Mouse (Mus musculus): ENCODE results near the gene Dnhd1. TPM values are rescaled to one million over a fixed set of nuclear protein-coding genes. Genes with fewer than 3 reads are reported as not detected.

The Dnhd1 gene
- polyA plus RNA-seq, 1 experiment from 2014 or later: 2.0 TPM

- WGBS: 88% methylated on average over 4 of the region's 4 CpGs
- ATAC-seq (ENCODE audit: low FRiP score) (no peak), DNase-seq (ENCODE audit: low spot score) (no peak)
Observed at GRCm38 (mm10) chr7:105703816-105704215, 53.2 kb downstream of the Dnhd1 start.

GRCm38 (mm10) chr7:105708733-105709132 is 58.1 kb downstream of the Dnhd1 start:
- Histone ChIP-seq H3K27ac (no peak overlapping the region), H3K9ac (no peak overlapping the region), H3K4me1 (replicated peaks; ENCODE audit: control insufficient read depth, insufficient read depth, low read length) (no peaks in the 10 kb centered on the region), H3K4me3 (replicated peaks; ENCODE audit: low read length) (no peak overlapping the region), H3K27me3 (ENCODE audit: control insufficient read depth, insufficient read depth, low read length) (no peaks in the 10 kb centered on the region), H3K36me3 (replicated peaks; ENCODE audit: control insufficient read depth, insufficient read depth) (no peaks in the 10 kb centered on the region), H3K4me2 (replicated peaks) (no peak overlapping the region), H3K9me3 (ENCODE audit: control insufficient read depth, low read length) (no peaks in the 10 kb centered on the region)
- WGBS: 92% methylated on average over 5 of the region's 5 CpGs
- DNase-seq (ENCODE audit: low spot score) (no peak), ATAC-seq (ENCODE audit: low FRiP score) (no peak)

More at GRCm38 (mm10) chr7:105703816-105704215, 53.2 kb downstream of the Dnhd1 start:
- Histone ChIP-seq H3K27me3 (ENCODE audit: control insufficient read depth, insufficient read depth, low read length) (no peaks in the 10 kb centered on the region), H3K4me1 (replicated peaks; ENCODE audit: control insufficient read depth, insufficient read depth, low read length) (no peaks in the 10 kb centered on the region), H3K27ac (no peak overlapping the region), H3K9ac (no peak overlapping the region), H3K4me3 (replicated peaks; ENCODE audit: low read length) (no peak overlapping the region), H3K9me3 (ENCODE audit: control insufficient read depth, low read length) (no peaks in the 10 kb centered on the region), H3K36me3 (replicated peaks; ENCODE audit: control insufficient read depth, insufficient read depth) (no peaks in the 10 kb centered on the region), H3K4me2 (replicated peaks) (no peak overlapping the region)

GRCm38 (mm10) chr7:105715366-105715765 is 64.7 kb downstream of the Dnhd1 start:
- Histone ChIP-seq H3K9ac (no peak overlapping the region), H3K9me3 (ENCODE audit: control insufficient read depth, low read length) (no peaks in the 10 kb centered on the region), H3K4me1 (replicated peaks; ENCODE audit: control insufficient read depth, insufficient read depth, low read length) (no peaks in the 10 kb centered on the region), H3K4me3 (replicated peaks; ENCODE audit: low read length) (no peak overlapping the region), H3K36me3 (replicated peaks; ENCODE audit: control insufficient read depth, insufficient read depth) (no peaks in the 10 kb centered on the region), H3K27me3 (ENCODE audit: control insufficient read depth, insufficient read depth, low read length) (no peaks in the 10 kb centered on the region), H3K4me2 (replicated peaks) (no peak overlapping the region), H3K27ac (no peak overlapping the region)
- ATAC-seq (ENCODE audit: low FRiP score) (no peak), DNase-seq (ENCODE audit: low spot score) (no peak)
- WGBS: 64% methylated on average over 3 of the region's 3 CpGs

GRCm38 (mm10) chr7:105721916-105722315 is 71.3 kb downstream of the Dnhd1 start:
- H3K9me3 ChIP-seq (ENCODE audit: control insufficient read depth, low read length): no peaks in the 10 kb centered on the region
- ATAC-seq (ENCODE audit: low FRiP score) (no peak), DNase-seq (ENCODE audit: low spot score) (no peak)
- H3K9ac ChIP-seq: no peak overlapping the region
- H3K27me3 ChIP-seq (ENCODE audit: control insufficient read depth, insufficient read depth, low read length): no peaks in the 10 kb centered on the region
- no peak overlapping the region for H3K4me2 ChIP-seq (replicated peaks)
- 72% methylated on average over 2 of the region's 2 CpGs for WGBS
- no peak overlapping the region for H3K27ac ChIP-seq
- no peak overlapping the region for H3K4me3 ChIP-seq (replicated peaks; ENCODE audit: low read length)
- no peaks in the 10 kb centered on the region for H3K4me1 ChIP-seq (replicated peaks; ENCODE audit: control insufficient read depth, insufficient read depth, low read length)
- no peaks in the 10 kb centered on the region for H3K36me3 ChIP-seq (replicated peaks; ENCODE audit: control insufficient read depth, insufficient read depth)

GRCm38 (mm10) chr7:105726144-105726979 is 75.7 kb downstream of the Dnhd1 start:
- 90% methylated on average over 4 of the region's 4 CpGs for WGBS
- H3K4me2 ChIP-seq (replicated peaks): no peak overlapping the region
- H3K9me3 ChIP-seq (ENCODE audit: control insufficient read depth, low read length): no peaks in the 10 kb centered on the region
- H3K27me3 ChIP-seq (ENCODE audit: control insufficient read depth, insufficient read depth, low read length): no peaks in the 10 kb centered on the region
- no peak overlapping the region for H3K27ac ChIP-seq
- ATAC-seq (ENCODE audit: low FRiP score) (peak; percentile 85), DNase-seq (ENCODE audit: low spot score) (peak; percentile 79)
- no peaks in the 10 kb centered on the region for H3K4me1 ChIP-seq (replicated peaks; ENCODE audit: control insufficient read depth, insufficient read depth, low read length)
- no peak overlapping the region for H3K4me3 ChIP-seq (replicated peaks; ENCODE audit: low read length)
- peaks cover 23% of the 10 kb centered on the region for H3K36me3 ChIP-seq (replicated peaks; ENCODE audit: control insufficient read depth, insufficient read depth)
- H3K9ac ChIP-seq: no peak overlapping the region

GRCm38 (mm10) chr7:105726980-105727325 is 76.3 kb downstream of the Dnhd1 start:
- no peaks in the 10 kb centered on the region for H3K4me1 ChIP-seq (replicated peaks; ENCODE audit: control insufficient read depth, insufficient read depth, low read length)
- H3K27ac ChIP-seq: no peak overlapping the region
- ATAC-seq (ENCODE audit: low FRiP score) (no peak), DNase-seq (ENCODE audit: low spot score) (no peak)
- H3K27me3 ChIP-seq (ENCODE audit: control insufficient read depth, insufficient read depth, low read length): no peaks in the 10 kb centered on the region
- no peak overlapping the region for H3K4me3 ChIP-seq (replicated peaks; ENCODE audit: low read length)
- H3K9ac ChIP-seq: no peak overlapping the region
- peaks cover 28% of the 10 kb centered on the region for H3K36me3 ChIP-seq (replicated peaks; ENCODE audit: control insufficient read depth, insufficient read depth)
- no peak overlapping the region for H3K4me2 ChIP-seq (replicated peaks)
- 94% methylated on average over 4 of the region's 4 CpGs for WGBS
- no peaks in the 10 kb centered on the region for H3K9me3 ChIP-seq (ENCODE audit: control insufficient read depth, low read length)

- Histone ChIP-seq H3K27ac (no peak overlapping the region), H3K4me3 (replicated peaks; ENCODE audit: low read length) (no peak overlapping the region), H3K4me1 (replicated peaks; ENCODE audit: control insufficient read depth, insufficient read depth, low read length) (no peaks in the 10 kb centered on the region), H3K27me3 (ENCODE audit: control insufficient read depth, insufficient read depth, low read length) (no peaks in the 10 kb centered on the region), H3K4me2 (replicated peaks) (no peak overlapping the region), H3K9me3 (ENCODE audit: control insufficient read depth, low read length) (no peaks in the 10 kb centered on the region), H3K9ac (no peak overlapping the region), H3K36me3 (replicated peaks; ENCODE audit: control insufficient read depth, insufficient read depth) (peaks cover 48% of the 10 kb centered on the region)
- 39% methylated on average over 6 of the region's 6 CpGs for WGBS
- no peak for ATAC-seq (ENCODE audit: low FRiP score)
- no peak for DNase-seq (ENCODE audit: low spot score)
Observed at GRCm38 (mm10) chr7:105728701-105729428, 78.2 kb downstream of the Dnhd1 start.

GRCm38 (mm10) chr7:105733836-105734235 is 83.2 kb downstream of the Dnhd1 start:
- ATAC-seq (ENCODE audit: low FRiP score) (no peak), DNase-seq (ENCODE audit: low spot score) (no peak)
- H3K4me1 ChIP-seq (replicated peaks; ENCODE audit: control insufficient read depth, insufficient read depth, low read length): peaks cover 12% of the 10 kb centered on the region
- H3K4me3 ChIP-seq (replicated peaks; ENCODE audit: low read length): no peak overlapping the region
- H3K27ac ChIP-seq: no peak overlapping the region
- no peaks in the 10 kb centered on the region for H3K9me3 ChIP-seq (ENCODE audit: control insufficient read depth, low read length)
- WGBS: 96% methylated on average over 11 of the region's 11 CpGs
- H3K27me3 ChIP-seq (ENCODE audit: control insufficient read depth, insufficient read depth, low read length): no peaks in the 10 kb centered on the region
- H3K9ac ChIP-seq: no peak overlapping the region
- peaks cover 57% of the 10 kb centered on the region for H3K36me3 ChIP-seq (replicated peaks; ENCODE audit: control insufficient read depth, insufficient read depth)
- no peak overlapping the region for H3K4me2 ChIP-seq (replicated peaks)

- peaks cover 15% of the 10 kb centered on the region for H3K4me1 ChIP-seq (replicated peaks; ENCODE audit: control insufficient read depth, insufficient read depth, low read length)
- 86% methylated on average over 8 of the region's 8 CpGs for WGBS
- no peak overlapping the region for H3K4me3 ChIP-seq (replicated peaks; ENCODE audit: low read length)
- peak overlapping the region; percentile 90; the same call in 1 of the 2 replicates for H3K4me2 ChIP-seq (replicated peaks)
- no peak overlapping the region for H3K27ac ChIP-seq
- no peak for ATAC-seq (ENCODE audit: low FRiP score)
- peaks cover 55% of the 10 kb centered on the region for H3K36me3 ChIP-seq (replicated peaks; ENCODE audit: control insufficient read depth, insufficient read depth)
- H3K9ac ChIP-seq: no peak overlapping the region
- no peaks in the 10 kb centered on the region for H3K9me3 ChIP-seq (ENCODE audit: control insufficient read depth, low read length)
- no peaks in the 10 kb centered on the region for H3K27me3 ChIP-seq (ENCODE audit: control insufficient read depth, insufficient read depth, low read length)
- no peak for DNase-seq (ENCODE audit: low spot score)
Observed at GRCm38 (mm10) chr7:105734826-105735225, 84.2 kb downstream of the Dnhd1 start.

Measured in hindbrain, embryonic 14.5 days (tissue).